Mouse (Mus musculus): Measurements from ENCODE around the gene Osbp.

GRCm38 (mm10) chr19:12003568-12003967, 37.8 kb downstream of the Osbp start:
- TF ChIP-seq CTCF (IDR thresholded peaks at IDR 0.05; ENCODE audit: low read depth), result no peak
- no peak for TF ChIP-seq EP300 (IDR thresholded peaks at IDR 0.05; ENCODE audit: low read depth)
